Mouse (Mus musculus) thymus, postnatal 14 days (tissue): ENCODE measurements around the gene Ptpro.

Source experiments
- DNase-seq: peaks from one replicate; pipeline ENCODE4 v3.0.0; 2021

Ptpro gene

GRCm38 (mm10) chr6:137504052-137504451 lies 251.9 kb downstream of the Ptpro start:
- no peak for DNase-seq

GRCm38 (mm10) chr6:137505555-137506227 lies 253.6 kb downstream of the Ptpro start:
- no peak for DNase-seq

GRCm38 (mm10) chr6:137506563-137506962 lies 254.4 kb downstream of the Ptpro start:
- DNase-seq, result no peak

- no peak for DNase-seq
Observed at GRCm38 (mm10) chr6:137508936-137509335, 256.8 kb downstream of the Ptpro start.

- DNase-seq, result no peak
Observed at GRCm38 (mm10) chr6:137509341-137510045, 257.4 kb downstream of the Ptpro start.

GRCm38 (mm10) chr6:137512753-137513152 lies 260.6 kb downstream of the Ptpro start:
- no peak for DNase-seq
